Mouse (Mus musculus): ENCODE data around the gene Ajuba.
"Not testable (repeated sequence)": the region's sequence is repeated elsewhere in the genome, so short reads cannot be mapped to it uniquely, and the experiment has no call there.

The Ajuba gene

DNA sequence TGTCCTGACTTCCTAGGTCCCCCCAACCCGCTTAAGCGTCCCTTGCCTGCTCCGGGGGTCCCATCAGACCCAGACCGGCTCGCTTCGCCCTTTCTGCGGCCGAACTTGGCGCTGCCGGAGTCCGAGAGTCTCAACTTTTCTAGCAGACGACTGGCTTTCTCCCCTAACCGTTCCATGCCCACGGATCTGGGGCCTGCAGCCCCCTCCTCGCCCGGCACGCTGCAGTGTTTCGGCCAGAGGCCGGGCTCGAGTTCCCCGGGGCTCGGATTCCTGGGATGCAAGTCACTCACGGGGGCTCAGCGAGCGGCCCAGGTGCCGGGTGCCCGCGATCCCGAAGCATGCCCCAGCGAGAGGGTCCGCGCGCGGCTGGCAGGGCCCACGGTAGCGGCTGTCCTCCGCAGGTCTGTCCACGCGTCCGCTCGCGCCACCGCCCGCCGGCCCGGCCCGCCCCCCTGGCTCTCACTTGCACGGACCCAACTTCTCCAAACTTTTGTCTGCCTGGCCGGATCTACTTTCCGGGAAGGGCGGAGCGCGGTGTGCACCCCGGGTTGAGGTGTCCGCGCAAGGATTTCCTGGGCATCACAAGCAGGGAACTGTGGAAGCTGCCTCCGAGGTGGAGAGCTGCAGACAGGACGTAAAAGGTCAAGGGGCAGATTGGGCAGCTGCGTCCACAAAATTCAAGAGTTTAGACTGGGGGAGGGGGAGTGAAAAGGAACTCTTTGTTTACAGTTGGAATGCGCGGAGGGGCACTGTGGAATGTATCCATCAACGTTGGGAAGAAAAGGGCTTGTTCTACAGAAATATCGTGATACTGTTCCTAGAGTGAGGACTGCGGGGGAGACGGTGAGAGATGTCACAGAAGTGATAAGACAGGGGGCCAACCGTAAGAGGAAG, at the start of gene Ajuba:
Ajuba (minus strand) TSS at position 470 of the 894 bp plus-strand sequence.
- peak; percentile 96 for DNase-seq

DNA sequence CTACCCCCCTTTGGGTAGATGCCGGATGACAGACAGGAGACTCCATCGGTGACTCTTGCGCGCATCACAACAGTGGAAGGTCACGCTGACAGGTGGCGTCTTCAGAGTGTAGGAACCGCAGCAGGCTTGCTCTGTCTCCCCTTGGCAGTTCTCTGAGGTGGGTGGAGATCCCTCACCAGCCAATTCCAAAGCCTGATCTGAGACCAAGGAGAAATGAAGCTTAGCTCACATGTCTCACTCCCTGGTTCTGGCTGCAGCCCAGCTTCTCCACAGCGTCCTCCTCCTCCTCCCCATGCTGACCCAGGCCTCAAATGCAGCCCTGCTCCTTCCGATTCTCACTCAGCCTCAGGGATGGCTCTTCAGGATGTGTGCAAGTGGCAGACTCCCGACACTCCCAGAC, 47.6 kb upstream of the Ajuba start:
- DNase-seq, result no peak

GRCm38 (mm10) chr14:54623334-54623733, 46.0 kb upstream of the Ajuba start:
- no peak for DNase-seq

GRCm38 (mm10) chr14:54621133-54621532, 43.8 kb upstream of the Ajuba start, which contains the start of gene Psmb11:
Psmb11 (plus strand) TSS chr14:54621433.
- DNase-seq, result no peak

DNA sequence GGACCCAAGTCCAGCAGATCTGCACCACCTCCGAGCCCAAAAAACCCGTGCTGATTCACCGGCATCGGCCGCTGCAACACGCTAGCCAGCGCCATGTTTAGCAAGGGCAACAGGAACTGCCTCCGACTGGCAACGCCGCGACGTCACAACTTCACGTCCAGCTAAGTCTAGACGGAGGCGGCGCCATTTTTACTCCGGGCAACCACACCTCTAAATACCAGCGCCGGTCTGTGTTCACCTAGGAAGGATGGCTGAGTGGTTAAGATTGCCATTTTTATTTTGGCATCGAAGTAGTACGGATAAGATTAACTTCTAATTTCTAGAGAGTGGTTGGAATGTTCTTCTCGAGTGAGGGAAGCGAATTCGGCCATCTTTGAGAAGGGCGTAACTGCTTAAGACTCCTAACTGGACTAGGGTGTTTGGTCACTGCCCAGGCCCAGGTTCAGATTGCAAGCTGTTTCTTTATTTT, 40.6 kb upstream of the Ajuba start, which contains the start of gene Psmb5:
Psmb5 (minus strand) TSS at position 126 of the 469 bp plus-strand sequence.
- DNase-seq, result peak; percentile 95

- DNase-seq, result no peak
Observed at GRCm38 (mm10) chr14:54617152-54617896, 40.0 kb upstream of the Ajuba start.

GRCm38 (mm10) chr14:54616226-54616825, 39.0 kb upstream of the Ajuba start:
- DNase-seq, result no peak

GRCm38 (mm10) chr14:54614130-54614529, 36.8 kb upstream of the Ajuba start:
- not testable (repeated sequence) for DNase-seq

DNA sequence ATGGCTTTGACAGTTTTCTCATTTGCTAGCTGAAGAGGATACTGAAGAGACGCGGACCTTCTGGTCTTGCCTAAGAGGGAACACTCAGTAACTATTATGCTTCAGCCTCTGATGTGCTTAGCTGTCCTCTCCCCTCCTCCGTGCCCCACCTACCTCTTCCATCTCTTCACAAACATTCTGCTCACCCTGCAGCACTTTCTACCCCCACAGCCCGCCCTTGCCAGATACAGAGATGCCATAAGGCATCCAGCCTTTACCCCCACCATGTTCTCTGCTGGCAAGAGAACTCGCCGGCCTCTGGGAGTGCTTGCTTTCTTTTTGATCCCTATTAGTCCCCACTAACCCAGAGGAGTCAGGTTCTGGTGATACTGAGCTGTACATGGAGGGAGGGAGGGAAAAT, 33.3 kb upstream of the Ajuba start:
- peak; percentile 41 for DNase-seq

DNA sequence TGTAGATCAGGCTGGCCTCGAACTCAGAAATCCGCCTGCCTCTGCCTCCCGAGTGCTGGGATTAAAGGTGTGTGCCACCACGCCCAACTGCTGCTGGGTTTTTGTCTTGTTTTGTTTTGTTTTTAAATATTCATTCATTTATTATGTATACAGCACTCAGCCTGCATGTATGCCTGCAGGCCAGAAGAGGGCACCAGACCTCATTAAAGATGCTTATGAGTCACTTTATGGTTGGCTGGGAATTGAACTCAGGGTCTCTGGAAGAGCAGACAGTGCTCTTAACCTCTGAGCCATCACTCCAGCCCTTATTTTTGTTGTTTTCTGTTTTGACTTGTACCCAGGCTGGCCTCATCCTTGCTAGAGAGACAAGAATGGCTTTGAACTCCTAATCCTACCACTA, 32.6 kb upstream of the Ajuba start:
- DNase-seq, result peak; percentile 62

DNA sequence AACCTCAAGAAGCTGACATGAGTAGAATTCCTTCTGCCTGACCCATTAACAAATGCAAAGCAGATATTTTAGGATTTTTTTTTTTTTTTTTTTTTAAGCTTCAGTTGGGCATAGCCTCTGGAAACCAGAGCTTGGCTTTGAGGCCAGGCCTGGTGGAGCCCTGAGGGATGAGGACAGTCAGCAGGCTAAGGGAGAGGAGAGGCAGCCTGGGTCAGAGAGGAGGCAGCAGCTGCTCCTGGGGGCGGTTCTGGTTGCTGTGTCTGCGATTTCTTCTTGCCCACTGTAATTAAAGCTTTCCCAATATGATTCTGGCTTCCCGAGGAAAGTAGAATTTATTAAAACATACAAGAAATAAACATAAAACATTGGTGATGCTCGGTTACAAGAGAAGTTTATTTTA, 31.9 kb upstream of the Ajuba start:
- DNase-seq, result no peak

- peak; percentile 68 for DNase-seq
Observed at GRCm38 (mm10) chr14:54607226-54607625, 29.9 kb upstream of the Ajuba start.

DNA sequence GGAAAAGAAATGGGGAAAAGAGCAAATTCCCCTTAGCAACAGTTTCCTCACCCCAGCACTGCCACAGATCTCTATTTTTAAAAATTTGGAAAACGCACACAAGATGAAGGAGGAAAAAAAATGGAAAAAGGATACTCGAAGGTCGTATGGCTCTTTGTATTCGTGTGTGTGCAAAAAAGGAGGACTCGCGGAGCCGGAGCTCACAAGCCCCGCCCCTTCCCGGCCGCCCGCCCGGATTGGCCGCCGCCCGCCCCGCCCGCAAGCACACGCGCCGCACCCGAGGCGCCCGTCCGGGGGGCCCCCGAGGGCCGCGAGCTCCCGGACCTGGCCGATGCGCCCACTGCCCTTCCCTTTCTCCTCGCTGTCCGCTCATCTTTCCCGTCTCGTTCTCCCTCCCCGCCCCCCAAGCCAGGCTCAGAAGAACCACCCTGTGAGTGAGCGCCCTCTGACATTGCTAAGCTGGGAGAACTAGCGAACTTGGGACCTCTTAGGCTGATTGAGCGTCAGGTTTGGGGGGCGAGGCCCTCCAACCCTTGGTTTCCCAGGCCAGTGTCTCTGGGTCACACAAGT, 28.5 kb upstream of the Ajuba start, which contains the start of gene 4931414P19Rik:
4931414P19Rik (minus strand) TSS at position 242 of the 570 bp plus-strand sequence.
- peak; percentile 87 for DNase-seq

DNA sequence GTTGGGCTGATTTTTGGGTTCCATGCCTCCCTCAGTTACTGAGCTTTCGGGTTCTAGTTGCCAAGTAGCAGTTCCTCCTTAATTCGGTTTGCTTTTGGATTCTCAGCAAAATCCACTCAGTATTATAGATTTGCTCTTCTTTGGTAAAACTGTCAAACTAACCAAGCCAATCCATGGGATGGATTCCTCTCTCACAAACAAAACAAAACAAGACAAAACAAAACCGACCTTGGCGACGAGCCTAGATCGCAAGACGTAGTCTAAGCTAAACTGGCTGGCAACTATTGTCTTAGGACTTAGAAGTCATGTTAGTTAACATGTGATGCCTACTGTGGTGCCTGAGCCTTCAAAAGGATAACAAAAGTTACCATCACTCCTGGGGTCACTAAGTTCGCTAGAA, 26.3 kb upstream of the Ajuba start:
- DNase-seq, result no peak

- DNase-seq, result peak; percentile 99
Observed at GRCm38 (mm10) chr14:54603038-54603654, 25.8 kb upstream of the Ajuba start.

GRCm38 (mm10) chr14:54602613-54603012, 25.3 kb upstream of the Ajuba start:
- no peak for DNase-seq

DNA sequence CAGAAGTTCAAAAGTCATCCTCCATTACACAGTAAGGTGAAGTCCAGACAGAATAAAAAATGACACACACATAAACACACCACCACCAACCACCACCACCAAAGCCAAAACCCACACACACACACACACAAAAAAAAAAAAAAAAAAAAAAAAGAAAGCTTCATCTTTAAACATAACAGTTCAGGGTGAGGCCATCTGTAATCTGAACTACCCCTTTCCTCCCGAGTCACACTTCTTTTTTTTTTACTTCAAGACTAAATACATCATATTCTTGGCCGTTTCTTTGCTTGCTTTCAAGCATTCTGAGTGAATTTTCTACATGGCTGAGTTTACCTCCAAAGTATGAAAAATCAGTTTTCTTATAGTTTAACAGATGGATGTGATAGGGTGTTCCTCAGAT, 24.2 kb upstream of the Ajuba start:
- no peak for DNase-seq

GRCm38 (mm10) chr14:54597084-54597483, 19.7 kb upstream of the Ajuba start:
- DNase-seq, result no peak

GRCm38 (mm10) chr14:54594631-54595414, 17.5 kb upstream of the Ajuba start:
- no peak for DNase-seq

DNA sequence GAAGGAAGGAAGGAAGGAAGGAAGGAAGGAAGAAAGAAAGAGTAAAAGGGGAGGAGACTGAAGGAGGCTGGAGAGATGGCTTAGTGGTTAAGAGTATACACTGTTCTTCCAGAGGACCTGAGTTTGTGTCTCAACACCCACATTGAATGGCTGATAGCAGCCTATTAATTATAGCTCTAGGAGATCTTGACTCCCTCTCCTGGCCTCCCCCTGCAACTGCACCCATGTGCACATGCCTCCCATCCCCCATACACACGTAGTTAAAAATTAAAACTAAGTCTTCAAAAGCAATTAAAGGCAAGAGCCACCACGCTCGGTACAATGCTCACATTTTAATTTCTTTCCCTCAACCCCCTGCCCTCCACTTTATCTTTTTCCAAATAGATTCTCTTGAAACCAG, 16.7 kb upstream of the Ajuba start:
- DNase-seq, result no peak

- DNase-seq, result no peak
Observed at GRCm38 (mm10) chr14:54592319-54592934, 15.1 kb upstream of the Ajuba start.

Data from retina, postnatal 1 day (tissue).